Mouse (Mus musculus) thymus, postnatal 25 days (tissue): ENCODE measurements around the gene Arvcf.

Experiments used
- DNase-seq: peaks from one replicate; pipeline ENCODE4 v3.0.0; 2022

The Arvcf gene

GRCm38 (mm10) chr16:18390399-18390798 lies 42.4 kb downstream of the Arvcf start:
- DNase-seq: no peak

- DNase-seq: no peak
Measured at GRCm38 (mm10) chr16:18391127-18391526, 43.1 kb downstream of the Arvcf start.

- DNase-seq: no peak
Measured at GRCm38 (mm10) chr16:18391728-18392127, 43.7 kb downstream of the Arvcf start.

- DNase-seq: peak; percentile 90
Measured at GRCm38 (mm10) chr16:18392469-18393426, 44.8 kb downstream of the Arvcf start.

GRCm38 (mm10) chr16:18393595-18393994 lies 45.6 kb downstream of the Arvcf start:
- no peak for DNase-seq

- DNase-seq: no peak
Measured at GRCm38 (mm10) chr16:18394056-18394455, 46.1 kb downstream of the Arvcf start.

- no peak for DNase-seq
Measured at GRCm38 (mm10) chr16:18394777-18395619, 47.0 kb downstream of the Arvcf start.

- no peak for DNase-seq
Measured at GRCm38 (mm10) chr16:18395620-18396036, 47.6 kb downstream of the Arvcf start.

- DNase-seq: no peak
Measured at GRCm38 (mm10) chr16:18396201-18396600, 48.2 kb downstream of the Arvcf start.

- DNase-seq: no peak
Measured at GRCm38 (mm10) chr16:18396791-18397621, 49.0 kb downstream of the Arvcf start.

GRCm38 (mm10) chr16:18400028-18400427 lies 52.0 kb downstream of the Arvcf start:
- DNase-seq: no peak

- no peak for DNase-seq
Measured at GRCm38 (mm10) chr16:18400472-18401216, 52.7 kb downstream of the Arvcf start.

GRCm38 (mm10) chr16:18403285-18403684 lies 55.3 kb downstream of the Arvcf start:
- no peak for DNase-seq

- no peak for DNase-seq
Measured at GRCm38 (mm10) chr16:18405091-18405854, 57.3 kb downstream of the Arvcf start.

- no peak for DNase-seq
Measured at GRCm38 (mm10) chr16:18405876-18406275, 57.9 kb downstream of the Arvcf start.

- DNase-seq: peak; percentile 73
Measured at GRCm38 (mm10) chr16:18406293-18406692, 58.3 kb downstream of the Arvcf start.

- no peak for DNase-seq
Measured at GRCm38 (mm10) chr16:18407912-18408311, 59.9 kb downstream of the Arvcf start.

- DNase-seq: no peak
Measured at GRCm38 (mm10) chr16:18409776-18410175, 61.8 kb downstream of the Arvcf start.

- no peak for DNase-seq
Measured at GRCm38 (mm10) chr16:18410418-18410817, 62.4 kb downstream of the Arvcf start.

GRCm38 (mm10) chr16:18411026-18411649 lies 63.2 kb downstream of the Arvcf start:
- DNase-seq: no peak
